Mouse (Mus musculus) layer of hippocampus, postnatal 14 days (tissue): ENCODE results near the gene Setx. TPM values are rescaled to one million over a fixed set of nuclear protein-coding genes. Genes with fewer than 3 reads are reported as not detected.
"Not testable (repeated sequence)": the region's sequence is repeated elsewhere in the genome, so short reads cannot be mapped to it uniquely, and the experiment has no call there.

ENCODE experiments used
- DNase-seq, 2 experiments: peaks; one replicate each; pipeline ENCODE4 v3.0.0; 2021 to 2022; ENCODE audit warnings: low spot score in 2 of 2, mixed read lengths in 1 of 2
- long read RNA-seq, 2 experiments: library from polyadenylated mRNA; stranded (forward); transcript quantifications; one replicate each; pipeline ENCODE4 v2.0.0; 2021
- total RNA-seq, 2 experiments: library from RNA; stranded (reverse); gene quantifications; 2 replicates each; pipeline ENCODE4 v1.2.3; 2021

The Setx gene
- total RNA-seq, result 10 to 100 TPM; 43.8 to 52.8 TPM
- long read RNA-seq, experiment 1, partial matches to known transcripts, result 3 of 5 reads
- long read RNA-seq, experiment 1, other reads (novel, unspliced or antisense), result 2 of 5 reads
- long read RNA-seq, experiment 2, partial matches to known transcripts, result 4 of 8 reads
- long read RNA-seq, experiment 2, other reads (novel, unspliced or antisense), result 4 of 8 reads

DNA sequence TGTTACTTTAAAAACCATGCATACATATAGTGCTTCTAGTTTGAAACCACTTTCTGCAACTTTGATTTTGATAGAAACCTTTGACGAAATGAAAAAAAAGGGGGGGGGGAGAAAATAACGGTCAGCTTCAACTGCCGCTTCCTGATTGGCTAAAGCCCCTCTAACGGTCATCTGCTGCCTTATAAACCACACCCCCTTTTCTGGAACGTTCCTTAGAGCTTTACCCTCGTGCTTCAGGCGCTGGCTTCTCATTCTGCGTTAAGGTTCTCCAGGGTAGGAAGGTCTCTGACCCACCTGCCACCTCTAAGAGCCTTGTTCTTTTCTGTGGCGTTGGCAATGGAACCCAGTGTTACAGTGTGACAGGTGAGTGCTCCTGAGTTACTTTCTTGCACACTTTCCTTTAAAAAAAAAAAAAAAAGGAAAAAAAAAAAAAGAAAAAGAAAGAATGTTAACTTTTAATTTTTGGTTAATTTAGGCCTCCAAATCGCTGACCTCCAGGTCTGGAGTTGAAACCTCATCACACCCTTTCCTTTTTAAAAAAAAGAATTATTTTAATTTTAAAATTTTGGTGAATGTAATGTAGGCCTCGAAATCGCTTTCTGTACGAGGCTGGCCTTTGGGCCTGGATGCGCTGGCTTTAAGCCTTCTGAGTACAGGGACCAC lies at the start of gene Setx:
Setx (plus strand) TSS at position 275 of the 663 bp plus-strand sequence.
- no peak for DNase-seq

DNA sequence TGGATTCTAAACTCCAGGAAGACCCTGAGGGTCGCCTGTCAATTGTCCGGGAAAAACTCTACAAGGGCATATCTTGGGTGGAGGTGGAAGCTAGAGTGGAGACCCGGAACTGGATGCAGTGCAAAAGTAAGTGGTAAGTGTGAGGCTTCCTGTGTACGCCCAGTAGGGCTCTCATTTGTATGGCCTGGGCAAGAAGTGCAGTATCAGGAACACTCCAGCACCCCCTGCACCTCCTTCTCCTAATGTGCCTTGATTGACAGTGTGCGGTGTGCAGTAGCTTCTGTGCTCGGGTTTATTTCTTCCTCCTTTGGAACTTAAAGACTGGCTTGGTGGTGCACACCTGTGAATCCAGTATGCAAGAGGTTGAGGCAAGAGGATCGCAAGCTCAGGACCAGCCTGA lies 49.3 kb upstream of the Setx start:
- DNase-seq, result no peak

DNA sequence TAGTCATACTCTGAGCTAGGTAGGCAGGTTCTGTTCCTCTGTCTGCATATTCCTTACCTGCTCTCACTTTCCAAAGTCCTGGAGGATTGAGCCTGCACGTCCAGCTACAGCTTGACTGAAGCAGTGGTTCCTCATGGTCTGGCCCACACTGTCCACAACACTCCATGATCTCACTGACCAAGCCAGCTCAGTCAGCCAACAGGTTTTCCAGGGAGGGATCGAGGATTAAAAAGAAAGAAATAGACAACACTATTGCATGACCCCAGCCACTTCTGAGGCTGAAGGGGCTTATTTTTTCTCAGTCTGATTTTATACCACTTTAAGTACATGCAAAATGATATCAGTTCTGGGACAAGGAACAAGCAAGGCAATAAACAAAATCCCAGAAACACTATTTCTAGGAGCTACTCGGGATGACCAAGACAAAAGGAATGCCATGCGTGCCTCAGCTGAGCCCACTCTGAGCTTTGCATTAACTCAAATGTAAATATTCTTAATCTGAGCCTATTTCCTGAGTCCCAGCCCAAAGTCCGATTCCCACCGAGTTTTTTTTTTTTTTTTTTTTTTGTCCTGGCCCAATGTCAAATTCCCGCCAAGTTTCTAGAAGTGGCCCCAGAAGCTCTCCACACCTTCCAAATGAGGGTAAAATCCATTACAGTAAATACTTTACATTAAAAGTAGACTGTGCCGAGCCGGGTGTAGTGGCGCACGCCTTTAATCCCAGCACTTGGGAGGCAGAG lies 48.5 kb upstream of the Setx start:
- no peak for DNase-seq

DNA sequence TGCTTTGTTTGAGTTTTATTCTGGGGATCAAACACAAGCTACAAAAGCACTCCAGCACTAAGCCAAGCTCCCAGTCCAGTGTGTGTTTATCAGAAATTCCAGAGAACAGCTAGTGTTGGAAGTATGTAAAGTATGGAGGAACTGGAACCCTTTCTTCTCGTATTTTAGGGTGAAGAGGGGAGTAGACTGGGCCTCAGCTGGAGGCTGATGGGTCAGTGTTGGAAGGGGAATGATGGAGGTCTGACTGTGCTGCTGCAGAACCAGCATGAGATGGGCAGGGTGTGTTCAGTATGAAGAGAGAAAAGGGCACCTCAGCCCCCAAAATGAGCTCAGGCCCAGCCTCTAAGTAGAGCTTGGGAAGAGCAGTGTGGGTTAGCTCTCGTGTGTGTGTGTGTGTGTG lies 47.8 kb upstream of the Setx start:
- DNase-seq, result no peak

DNA sequence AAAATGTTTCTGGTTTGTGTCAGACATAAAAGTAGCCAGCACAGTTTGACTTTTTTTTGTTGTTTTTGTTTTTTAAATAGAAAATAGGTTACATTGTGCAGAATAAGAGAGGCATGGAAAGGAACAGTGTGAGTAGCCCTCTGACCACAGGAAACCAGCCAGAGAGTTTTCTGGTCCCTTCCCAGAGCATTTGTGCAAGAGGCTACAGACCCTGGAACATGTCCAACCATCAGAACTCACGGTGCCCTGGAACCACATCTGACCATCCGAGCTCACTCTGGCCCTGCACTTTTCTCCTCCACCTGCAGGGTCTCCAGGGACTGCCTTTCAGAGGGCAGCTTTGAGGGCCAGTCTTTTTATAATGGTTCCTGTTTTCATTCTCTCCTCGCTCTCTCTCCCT lies 42.0 kb upstream of the Setx start:
- peak in 1 of 2 experiments; percentile 34 for DNase-seq

DNA sequence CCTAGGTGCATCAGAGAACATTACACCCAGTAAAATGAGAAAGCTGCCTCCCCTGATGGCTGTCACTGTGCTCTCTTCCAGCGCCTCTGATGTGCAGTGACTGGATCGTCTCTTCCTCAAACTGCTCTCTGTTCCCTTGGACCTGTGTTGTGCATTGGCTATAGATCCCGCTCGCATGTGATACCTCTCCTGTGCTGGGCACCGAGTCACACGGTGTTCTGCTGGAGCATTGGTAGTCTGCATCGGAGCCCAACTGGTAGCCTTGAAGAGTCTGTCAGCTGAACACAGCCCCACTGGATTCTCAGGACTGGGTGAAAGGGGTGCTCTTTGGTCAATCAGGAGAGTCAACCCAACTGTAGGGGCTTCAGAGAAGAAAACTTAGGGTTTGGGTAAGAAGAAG lies 38.0 kb upstream of the Setx start:
- no peak for DNase-seq

DNA sequence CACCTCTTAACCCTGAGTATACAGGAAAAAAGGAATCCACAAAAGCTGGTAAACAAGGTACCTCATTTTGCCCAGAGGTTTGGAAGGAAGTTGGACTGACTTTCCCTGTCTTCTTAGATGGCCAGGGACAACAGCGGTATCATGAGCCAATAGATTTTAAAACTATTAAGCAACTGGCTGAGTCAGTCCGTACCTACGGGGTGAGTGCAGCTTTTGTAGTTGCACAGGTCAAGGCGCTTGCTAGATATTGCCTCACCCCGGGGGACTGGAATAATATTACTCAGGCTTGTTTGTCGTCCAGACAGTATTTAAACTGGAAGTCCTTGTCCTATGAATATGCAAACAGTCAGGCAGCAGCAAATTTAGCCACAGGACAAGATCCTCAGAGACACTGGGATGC lies 34.7 kb upstream of the Setx start:
- DNase-seq, result not testable (repeated sequence)

DNA sequence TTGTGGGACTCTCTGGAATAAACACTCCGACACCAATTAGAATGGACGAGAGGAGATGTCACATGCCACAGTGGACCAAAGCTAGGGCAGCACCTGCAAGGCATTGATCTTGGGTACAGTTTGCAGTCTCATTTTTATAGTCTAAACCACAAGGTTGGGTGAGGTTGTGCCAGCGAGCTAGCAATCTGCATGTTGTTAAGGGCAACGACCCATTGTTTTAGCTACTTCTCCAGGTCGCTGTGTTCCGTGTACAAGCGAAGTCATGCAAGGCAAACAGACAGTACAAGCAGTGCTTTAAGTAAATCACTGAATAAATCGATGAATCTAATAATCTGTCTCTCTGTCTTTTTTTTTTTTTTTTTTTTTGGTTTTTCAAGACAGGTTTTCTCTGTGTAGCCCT lies 28.3 kb upstream of the Setx start:
- DNase-seq, result no peak

DNA sequence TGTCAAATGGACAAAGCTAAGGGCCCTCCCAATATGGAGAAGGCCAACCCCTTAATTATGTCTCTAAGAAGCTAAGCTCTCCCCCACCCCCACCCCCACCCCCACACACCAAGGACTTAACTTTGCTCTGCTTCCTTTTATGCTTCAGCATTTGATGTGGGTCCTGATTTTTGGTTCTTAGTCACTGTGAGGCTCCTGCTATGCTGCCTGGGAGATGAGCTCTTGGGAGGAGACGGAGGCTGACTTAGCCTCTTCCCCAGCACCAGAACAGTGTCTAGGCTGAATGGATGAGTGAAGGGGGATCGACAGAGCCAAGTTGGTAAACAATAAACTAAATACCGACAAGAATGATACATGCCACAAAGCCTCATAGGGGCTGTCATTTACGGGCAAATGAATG lies 27.2 kb upstream of the Setx start:
- DNase-seq, result no peak

DNA sequence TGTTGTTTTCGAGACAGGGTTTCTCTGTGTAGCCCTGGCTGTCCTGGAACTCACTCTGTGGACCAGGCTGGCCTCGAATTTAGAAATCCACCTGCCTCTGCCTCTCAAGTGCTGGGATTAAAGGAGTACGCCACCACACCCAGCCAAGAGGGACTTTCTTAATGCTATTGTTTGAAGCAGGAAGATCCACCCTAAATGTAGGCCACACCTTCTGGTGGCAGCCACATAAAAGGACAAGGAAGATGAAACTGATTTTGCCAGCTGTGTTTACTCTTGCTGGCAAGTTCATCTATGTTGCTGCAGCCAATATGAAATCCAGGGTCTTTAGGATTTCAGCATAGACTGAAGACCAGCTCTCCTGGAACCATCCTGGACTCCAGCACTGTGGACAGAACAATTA lies 26.5 kb upstream of the Setx start:
- DNase-seq, result no peak

DNA sequence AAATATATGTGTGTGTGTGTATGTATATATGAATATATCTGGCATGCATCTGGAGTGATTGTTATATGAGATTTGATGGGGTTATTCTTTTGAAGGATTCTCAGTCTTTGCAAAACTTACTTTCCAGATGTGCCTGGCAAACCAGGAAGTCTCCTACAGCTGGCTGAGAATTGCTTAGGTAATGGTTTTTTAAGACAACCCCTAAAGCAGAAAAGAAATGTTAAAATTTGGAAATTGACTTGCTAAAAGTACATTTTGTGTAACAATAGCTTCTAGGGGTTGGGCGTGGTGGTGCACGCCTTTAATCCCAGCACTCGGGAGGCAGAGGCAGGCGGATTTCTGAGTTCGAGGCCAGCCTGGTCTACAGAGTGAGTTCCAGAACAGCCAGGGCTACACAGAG lies 26.0 kb upstream of the Setx start:
- not testable (repeated sequence) for DNase-seq

DNA sequence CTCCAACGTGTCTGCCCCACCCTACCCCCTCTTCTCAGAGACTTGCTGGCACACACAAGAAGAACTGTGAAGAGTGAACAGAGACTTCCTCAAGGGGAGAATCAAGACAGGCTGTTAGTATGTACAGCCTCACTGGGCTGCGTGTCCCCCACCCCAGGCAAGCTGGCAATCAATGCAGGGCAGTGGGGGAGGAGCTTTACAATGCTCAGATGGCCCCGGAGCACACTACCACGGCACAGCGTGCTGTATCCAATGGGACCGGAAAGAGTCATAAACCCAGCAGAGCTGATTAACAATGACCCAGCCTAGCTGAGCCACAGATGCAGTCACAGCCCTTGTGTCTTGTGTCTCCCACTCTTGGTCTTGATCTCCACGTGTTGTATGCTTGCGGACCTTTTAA lies 25.2 kb upstream of the Setx start:
- no peak for DNase-seq

DNA sequence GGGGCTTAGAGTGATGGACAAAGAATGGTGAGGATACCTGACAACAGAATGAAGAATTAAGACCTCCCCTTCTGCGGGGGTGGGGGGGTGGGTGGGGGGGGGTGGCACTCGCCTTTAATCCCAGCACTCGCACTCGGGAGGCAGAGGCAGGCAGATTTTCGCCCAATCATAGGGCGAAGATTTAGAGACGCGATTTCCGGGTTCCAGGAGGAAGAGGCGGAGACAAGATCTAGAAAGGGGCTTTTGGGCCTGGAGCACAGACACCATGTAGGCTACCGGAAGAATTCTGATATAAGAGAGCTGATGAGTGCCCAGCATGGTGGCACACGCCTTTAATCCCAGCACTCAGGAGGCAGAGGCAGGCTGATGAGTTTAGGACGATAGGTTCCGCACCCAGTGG lies 24.3 kb upstream of the Setx start:
- no peak for DNase-seq

DNA sequence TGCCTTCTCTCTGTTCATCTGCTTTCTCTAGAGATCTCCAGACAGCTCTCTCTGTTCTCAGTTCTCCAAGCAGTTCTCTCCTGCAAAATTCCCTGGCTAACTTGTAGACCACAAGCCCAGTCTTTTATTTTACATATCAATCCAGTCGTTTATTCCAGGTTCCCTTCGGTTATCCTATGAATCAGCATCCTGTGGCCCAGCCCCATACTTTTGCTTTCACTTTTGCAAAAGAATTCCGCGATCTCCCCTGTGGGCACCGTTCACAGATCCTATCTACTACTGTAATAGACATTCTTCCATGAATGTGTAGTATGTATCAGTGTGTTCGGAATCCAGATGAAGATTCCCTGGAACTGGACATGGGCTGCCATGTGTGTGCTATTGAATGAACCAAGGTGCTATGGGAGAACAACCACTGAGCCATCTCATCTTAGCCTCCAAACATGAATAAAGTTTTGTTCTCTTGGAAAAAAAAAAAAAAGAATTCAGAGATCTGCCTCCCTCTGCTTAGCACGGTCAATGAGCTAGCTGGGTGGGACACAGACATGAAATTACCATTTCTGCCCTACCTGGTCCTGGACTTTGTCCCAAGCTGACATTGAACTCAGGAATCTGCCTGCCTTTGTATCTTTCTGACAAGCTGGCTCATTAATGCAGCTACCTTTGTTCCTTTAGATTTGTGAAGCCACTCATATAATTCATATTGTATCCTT lies 23.0 kb upstream of the Setx start:
- DNase-seq, result no peak

DNA sequence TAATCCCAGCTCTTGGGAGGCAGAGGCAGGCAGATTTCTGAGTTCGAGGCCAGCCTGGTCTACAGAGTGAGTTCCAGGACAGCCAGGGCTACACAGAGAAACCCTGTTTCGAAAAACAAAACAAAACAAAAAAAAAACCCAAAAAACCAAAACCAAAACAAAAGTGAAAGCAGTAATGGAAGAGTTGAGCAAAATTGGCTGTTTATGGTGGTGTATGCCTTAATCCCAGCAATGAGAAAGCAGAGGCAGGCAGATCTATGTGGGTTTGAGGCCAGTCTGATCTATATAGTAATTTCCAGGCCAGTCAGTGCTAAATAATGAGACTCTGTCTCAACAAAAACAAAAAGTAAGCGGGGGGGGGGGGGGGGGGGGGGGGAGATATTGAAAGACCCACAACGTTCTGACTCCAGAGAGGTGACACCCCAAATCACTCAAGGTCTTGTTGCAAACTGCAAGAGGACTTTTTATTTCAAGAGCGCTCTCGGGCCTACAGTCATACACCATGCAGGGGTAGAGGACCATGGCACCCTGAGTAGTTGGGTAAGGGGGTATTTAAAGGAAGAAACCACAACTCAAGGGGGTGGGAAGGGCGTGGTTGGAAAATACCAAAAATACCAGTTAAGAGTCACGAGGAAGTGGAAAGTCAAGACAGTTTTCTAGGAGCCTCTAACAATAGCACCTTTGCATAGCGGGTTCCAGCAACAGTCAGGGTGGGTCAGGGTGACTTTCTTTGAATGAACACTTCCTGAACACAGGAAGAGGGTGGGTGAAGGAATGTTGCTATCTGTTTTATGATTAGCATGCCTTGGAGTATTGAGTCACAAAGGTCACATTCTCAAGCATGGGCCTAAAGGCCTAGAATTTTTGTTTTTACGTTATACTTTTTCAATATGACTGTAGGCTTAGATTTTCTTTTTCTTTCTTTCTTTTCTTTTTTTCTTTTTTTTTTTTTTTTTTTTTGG lies 21.3 kb upstream of the Setx start:
- DNase-seq, result not testable (repeated sequence)

DNA sequence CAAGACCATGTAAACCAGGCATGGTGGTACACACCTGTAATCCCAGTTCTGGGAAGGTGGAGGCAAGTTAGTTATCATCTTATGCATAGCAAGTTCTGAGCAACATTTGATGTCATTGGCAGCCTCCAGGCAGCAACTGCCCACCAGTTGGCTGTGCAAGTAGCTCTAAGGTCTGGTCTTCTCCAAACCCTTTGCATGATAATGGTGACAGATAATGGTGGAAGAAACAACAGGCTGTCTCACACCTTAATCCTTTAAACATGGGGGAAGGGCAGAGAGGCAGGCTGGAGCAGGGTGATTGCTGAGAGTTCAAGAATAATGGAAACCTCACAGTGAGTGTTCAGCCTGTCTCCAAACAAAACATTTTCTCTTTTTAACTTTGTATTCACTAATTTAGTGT lies 3.0 kb upstream of the Setx start:
- DNase-seq, result no peak

DNA sequence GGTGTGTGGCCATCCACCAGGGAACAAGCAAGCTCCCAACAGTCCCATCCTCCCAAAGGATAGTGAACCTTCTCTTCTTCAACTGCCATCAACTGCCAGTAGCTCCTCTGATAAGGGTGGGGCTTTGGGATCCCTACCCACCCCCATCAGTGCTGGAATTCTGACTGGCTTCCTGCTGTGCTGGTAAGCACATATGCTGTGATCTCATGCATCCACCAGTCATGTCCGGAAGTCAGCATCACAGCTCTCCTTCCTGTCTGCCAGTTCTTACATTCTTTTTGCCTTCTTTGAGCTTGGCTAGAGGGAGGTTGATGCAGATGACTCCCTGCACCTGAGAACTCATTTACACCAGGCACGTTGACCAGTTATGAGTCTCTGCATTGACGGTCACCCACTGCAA lies 1.5 kb upstream of the Setx start:
- DNase-seq, result no peak

DNA sequence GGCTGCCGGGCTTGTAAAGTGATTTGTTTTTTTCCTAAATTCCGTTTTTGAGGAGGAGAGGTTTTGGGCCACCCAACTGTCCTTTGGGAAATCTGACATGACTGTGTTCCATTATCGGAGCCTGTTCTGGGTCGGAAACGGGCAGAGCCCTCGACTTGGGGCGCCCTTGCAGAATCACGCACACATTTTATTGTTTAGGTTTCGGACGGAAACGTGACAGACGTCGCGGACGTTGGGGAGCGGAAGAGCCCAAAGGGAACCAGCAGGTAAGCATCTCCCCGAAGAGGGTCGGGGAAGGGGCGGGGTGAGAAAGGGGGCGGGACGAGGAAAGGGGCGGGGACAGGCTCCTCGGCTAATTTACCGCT lies 572 bp downstream of the Setx start:
- no peak for DNase-seq

DNA sequence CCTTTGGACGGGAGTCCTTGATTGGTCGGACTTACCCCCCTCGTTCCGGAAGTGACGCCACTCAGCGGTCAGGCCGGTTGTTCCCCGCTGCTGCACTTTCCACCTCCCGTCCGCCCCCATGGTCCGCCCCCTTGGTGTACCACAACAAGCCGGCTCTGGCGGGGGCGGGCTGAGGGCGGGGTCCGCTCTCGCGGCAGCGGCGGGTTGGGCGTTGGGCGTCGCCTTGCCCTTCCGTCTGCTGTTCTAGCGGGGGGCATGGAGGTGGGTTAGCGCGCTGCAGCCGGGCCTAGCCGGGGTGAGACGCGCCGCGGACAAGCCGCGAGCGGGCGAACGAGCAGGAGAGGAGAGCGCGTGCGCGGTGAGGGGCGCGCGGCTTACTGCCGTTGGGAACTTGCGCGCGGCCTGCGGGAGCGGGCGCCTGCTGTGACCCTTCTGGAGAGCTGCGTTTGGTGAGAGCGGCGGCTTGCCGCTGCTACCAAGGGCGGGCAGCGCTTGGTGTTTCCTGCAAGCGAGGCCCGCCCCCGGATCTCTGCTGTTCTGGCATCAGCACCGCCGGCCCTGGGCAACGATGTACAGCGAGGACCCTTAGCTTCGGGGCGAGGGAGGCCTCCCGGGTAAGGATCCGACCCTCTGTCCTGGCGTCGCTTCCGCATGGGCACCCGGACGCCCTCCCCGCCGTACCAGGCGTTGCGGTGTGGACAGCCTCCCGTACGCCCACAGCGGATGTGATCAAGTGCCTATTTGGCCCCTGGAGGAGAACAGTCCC lies 1.1 kb downstream of the Setx start:
- peak; percentile 92 to 97 for DNase-seq
